Mouse (Mus musculus): ENCODE results near the gene Neurl3. TPM values are rescaled to one million over a fixed set of nuclear protein-coding genes. Genes with fewer than 3 reads are reported as not detected.
A peak's percentile ranks its signal among the peaks of the same experiment; 100 is the strongest.

Gene Neurl3
- polyA plus RNA-seq, 1 experiment from 2014 or later, result 0.51 TPM

DNA sequence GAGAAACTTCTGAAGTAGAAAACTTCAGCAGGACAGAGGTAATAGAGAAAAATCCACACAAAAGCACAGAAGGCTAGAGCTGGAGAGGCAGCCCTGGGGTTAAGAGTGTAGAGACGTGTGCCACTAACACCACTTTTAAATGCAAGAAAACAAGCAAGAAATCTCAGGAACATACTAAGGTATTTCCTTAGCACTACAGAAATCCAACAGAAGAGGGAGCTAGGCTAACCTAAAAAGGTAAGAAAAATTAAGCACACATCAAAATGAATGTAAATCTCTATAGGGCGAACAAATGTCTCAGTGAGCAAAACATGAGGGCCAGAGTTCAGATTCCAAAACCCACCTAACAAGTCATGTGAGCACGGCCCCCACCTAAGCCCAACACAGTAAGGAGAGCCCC lies 49.8 kb downstream of the Neurl3 start:
- H3K4me1 ChIP-seq (ENCODE audit: control insufficient read depth, insufficient read depth, low read length), result no peaks in the 10 kb centered on the region
- WGBS, result 92% methylated on average over 3 of the region's 3 CpGs
- ATAC-seq, result no peak
- H3K36me3 ChIP-seq (ENCODE audit: control insufficient read depth, insufficient read depth, low read length), result peaks cover 67% of the 10 kb centered on the region
- no peak overlapping the region for H3K9ac ChIP-seq (ENCODE audit: low read length)
- no peaks in the 10 kb centered on the region for H3K27me3 ChIP-seq (replicated peaks; ENCODE audit: control insufficient read depth, insufficient read depth, low read length)
- H3K27ac ChIP-seq (ENCODE audit: low read depth, low read length), result no peak overlapping the region
- H3K9me3 ChIP-seq (replicated peaks; ENCODE audit: control insufficient read depth, low read length), result no peaks in the 10 kb centered on the region
- no peak overlapping the region for H3K4me2 ChIP-seq (ENCODE audit: low read length)
- H3K4me3 ChIP-seq (ENCODE audit: low read depth, low read length), result no peak overlapping the region
- DNase-seq (ENCODE audit: low spot score), result peak; percentile 18

Other genes starting within 250 kb of the Neurl3 start
- 10.2 and 10.6 TPM in 2 replicates for gene Hs6st1, start 206.3 kb downstream of the Neurl3 start, polyA plus RNA-seq (2014; fragmentation: Nextera tagmentation; extraction: Ambion mirVana)
- 66.8 and 75.9 TPM in 2 replicates for gene Uggt1, start 30.0 kb downstream of the Neurl3 start, polyA plus RNA-seq (2014; fragmentation: Nextera tagmentation; extraction: Ambion mirVana)
- 1.8 and 2.0 TPM in 2 replicates for gene Arid5a, start 33.1 kb upstream of the Neurl3 start, polyA plus RNA-seq (2014; fragmentation: Nextera tagmentation; extraction: Ambion mirVana)
- gene Kansl3, start 94.5 kb upstream of the Neurl3 start, polyA plus RNA-seq (2014; fragmentation: Nextera tagmentation; extraction: Ambion mirVana), result 18.3 and 26.7 TPM in 2 replicates
- 0.98 and 1.0 TPM in 2 replicates for gene Fer1l5, start 97.6 kb upstream of the Neurl3 start, polyA plus RNA-seq (2014; fragmentation: Nextera tagmentation; extraction: Ambion mirVana)
- 32.6 and 39.3 TPM in 2 replicates for gene Lman2l, start 170.6 kb upstream of the Neurl3 start, polyA plus RNA-seq (2014; fragmentation: Nextera tagmentation; extraction: Ambion mirVana)
- 7.8 and 9.0 TPM in 2 replicates for gene Cnnm4, start 196.9 kb upstream of the Neurl3 start, polyA plus RNA-seq (2014; fragmentation: Nextera tagmentation; extraction: Ambion mirVana)
- gene Cnnm3, start 237.2 kb upstream of the Neurl3 start, polyA plus RNA-seq (2014; fragmentation: Nextera tagmentation; extraction: Ambion mirVana), result 5.2 and 5.9 TPM in 2 replicates